Mouse (Mus musculus) cortical plate, adult 2 months (tissue): Measurements from ENCODE around the gene Med29.

Source experiments
- CTCF ChIP-seq: fragments of 200-500 bp; IDR thresholded peaks from 2 replicates; pipeline ENCODE4 v1.5.1; 2011; ENCODE audit warnings: mild to moderate bottlenecking, control low read depth, low read length; ENCODE audit not compliant: insufficient read depth; ENCODE audit errors: extremely low read depth
- POLR2A ChIP-seq: fragments of 200-500 bp; IDR thresholded peaks from 2 replicates; pipeline ENCODE4 v1.6.1; 2011; ENCODE audit warnings: mild to moderate bottlenecking, low read length, control low read depth; ENCODE audit not compliant: insufficient read depth; ENCODE audit errors: extremely low read depth

DNA sequence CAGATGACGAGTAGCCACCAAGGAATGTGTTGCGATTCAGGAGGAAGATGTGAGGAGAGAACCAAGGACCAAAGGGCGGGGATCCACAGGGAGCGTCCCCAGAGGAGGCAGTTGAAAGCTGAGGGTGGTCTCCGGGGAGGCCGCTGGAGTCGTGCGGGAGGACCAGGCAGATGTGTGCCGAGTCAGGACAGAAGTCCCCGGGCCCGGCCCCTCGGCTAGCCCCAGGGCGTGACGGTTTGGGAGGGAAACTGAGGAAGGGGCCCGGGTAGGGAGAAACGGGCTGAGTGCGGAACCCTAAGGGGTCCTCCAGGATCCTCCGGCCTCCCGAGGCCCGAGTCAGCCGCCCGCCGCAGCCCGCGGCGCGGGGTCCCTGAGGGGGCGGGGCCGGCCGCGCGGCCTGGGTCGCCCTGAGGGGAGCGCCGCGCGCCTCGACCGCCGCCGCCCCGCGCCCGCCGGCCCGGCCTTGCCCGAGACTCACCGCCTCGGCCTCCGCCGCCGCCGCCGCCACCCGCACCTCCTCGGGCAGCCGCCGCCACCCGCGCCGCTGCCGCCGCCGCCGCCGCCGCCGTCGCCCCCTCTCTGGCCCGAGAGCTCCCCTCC lies 43.3 kb upstream of the Med29 start:
- no peak for TF ChIP-seq CTCF
- no peak for TF ChIP-seq POLR2A
